Mouse (Mus musculus): ENCODE data around the gene Cdk15. TPM values are rescaled to one million over a fixed set of nuclear protein-coding genes. Genes with fewer than 3 reads are reported as not detected.

The Cdk15 gene
- polyA plus RNA-seq, 1 experiment from 2014 or later: 0.84 TPM

GRCm38 (mm10) chr1:59360834-59361233 is 104.1 kb downstream of the Cdk15 start:
- no peak for DNase-seq (ENCODE audit: low spot score)
- Histone ChIP-seq H3K4me2 (ENCODE audit: low read length) (no peak overlapping the region), H3K36me3 (ENCODE audit: insufficient read depth, low read length) (no peaks in the 10 kb centered on the region), H3K4me3 (replicated peaks; ENCODE audit: low read depth, low read length) (no peak overlapping the region), H3K27ac (no peak overlapping the region), H3K9ac (ENCODE audit: low read depth, low read length) (no peak overlapping the region), H3K9me3 (replicated peaks; ENCODE audit: low read length) (no peaks in the 10 kb centered on the region), H3K27me3 (ENCODE audit: insufficient read depth, low read length) (no peaks in the 10 kb centered on the region), H3K4me1 (replicated peaks; ENCODE audit: insufficient read depth, low read length) (no peaks in the 10 kb centered on the region)
- no peak for ATAC-seq (replicated peaks; ENCODE audit: low FRiP score, low read depth)
- WGBS: 87% methylated on average over 3 of the region's 3 CpGs
- no peak for TF ChIP-seq CTCF (IDR thresholded peaks at IDR 0.05; ENCODE audit: low read depth)

- Histone ChIP-seq H3K4me2 (ENCODE audit: low read length) (no peak overlapping the region), H3K27me3 (ENCODE audit: insufficient read depth, low read length) (no peaks in the 10 kb centered on the region), H3K36me3 (ENCODE audit: insufficient read depth, low read length) (no peaks in the 10 kb centered on the region), H3K9ac (ENCODE audit: low read depth, low read length) (no peak overlapping the region), H3K9me3 (replicated peaks; ENCODE audit: low read length) (no peaks in the 10 kb centered on the region), H3K4me1 (replicated peaks; ENCODE audit: insufficient read depth, low read length) (no peaks in the 10 kb centered on the region), H3K4me3 (replicated peaks; ENCODE audit: low read depth, low read length) (no peak overlapping the region), H3K27ac (no peak overlapping the region)
- TF ChIP-seq CTCF (IDR thresholded peaks at IDR 0.05; ENCODE audit: low read depth): no peak
- WGBS: 64% methylated on average over 4 of the region's 4 CpGs
- DNase-seq (ENCODE audit: low spot score): no peak
- no peak for ATAC-seq (replicated peaks; ENCODE audit: low FRiP score, low read depth)
Measured at GRCm38 (mm10) chr1:59361460-59361859, 104.8 kb downstream of the Cdk15 start.

- 75% methylated on average over 4 of the region's 4 CpGs for WGBS
- Histone ChIP-seq H3K4me1 (replicated peaks; ENCODE audit: insufficient read depth, low read length) (no peaks in the 10 kb centered on the region), H3K27ac (no peak overlapping the region), H3K4me3 (replicated peaks; ENCODE audit: low read depth, low read length) (no peak overlapping the region), H3K9ac (ENCODE audit: low read depth, low read length) (no peak overlapping the region), H3K4me2 (ENCODE audit: low read length) (no peak overlapping the region), H3K27me3 (ENCODE audit: insufficient read depth, low read length) (no peaks in the 10 kb centered on the region), H3K36me3 (ENCODE audit: insufficient read depth, low read length) (no peaks in the 10 kb centered on the region), H3K9me3 (replicated peaks; ENCODE audit: low read length) (no peaks in the 10 kb centered on the region)
- TF ChIP-seq CTCF (IDR thresholded peaks at IDR 0.05; ENCODE audit: low read depth): no peak
- ATAC-seq (replicated peaks; ENCODE audit: low FRiP score, low read depth) (no peak), DNase-seq (ENCODE audit: low spot score) (no peak)
Measured at GRCm38 (mm10) chr1:59361966-59362365, 105.3 kb downstream of the Cdk15 start.

DNA sequence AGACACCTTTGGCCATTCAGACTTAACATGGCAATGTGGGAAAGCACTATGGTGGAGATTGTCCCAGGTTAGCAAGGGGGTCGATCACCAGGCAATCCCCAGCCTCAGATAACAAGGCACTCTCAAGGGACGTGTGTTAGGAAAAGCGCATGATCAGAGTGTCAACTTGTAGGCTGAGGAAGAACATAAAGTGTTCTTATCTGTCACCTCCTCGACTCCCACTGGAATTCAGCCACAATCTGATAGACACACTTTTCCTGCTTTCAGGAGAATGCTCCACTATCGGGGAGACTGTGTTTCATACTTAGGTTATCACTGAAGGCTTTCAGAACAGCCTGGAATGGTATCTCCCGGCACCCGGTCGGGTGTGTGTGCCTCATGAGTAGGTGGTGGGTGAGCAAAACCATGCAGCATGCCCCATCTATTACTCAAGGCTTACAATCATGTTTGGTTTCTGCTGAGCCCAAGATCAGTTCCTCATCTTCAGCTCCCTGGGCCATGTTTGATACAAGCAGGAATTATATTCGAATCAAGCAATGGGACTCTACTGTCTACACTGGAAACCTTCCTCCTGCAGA is 107.8 kb downstream of the Cdk15 start:
- no peak for DNase-seq (ENCODE audit: low spot score)
- H3K27ac ChIP-seq: no peak overlapping the region
- H3K9ac ChIP-seq (ENCODE audit: low read depth, low read length): no peak overlapping the region
- no peaks in the 10 kb centered on the region for H3K36me3 ChIP-seq (ENCODE audit: insufficient read depth, low read length)
- H3K27me3 ChIP-seq (ENCODE audit: insufficient read depth, low read length): no peaks in the 10 kb centered on the region
- no peak overlapping the region for H3K4me3 ChIP-seq (replicated peaks; ENCODE audit: low read depth, low read length)
- H3K9me3 ChIP-seq (replicated peaks; ENCODE audit: low read length): no peaks in the 10 kb centered on the region
- ATAC-seq (replicated peaks; ENCODE audit: low FRiP score, low read depth): no peak
- WGBS: 70% methylated on average over 9 of the region's 9 CpGs
- H3K4me2 ChIP-seq (ENCODE audit: low read length): no peak overlapping the region
- no peak for TF ChIP-seq CTCF (IDR thresholded peaks at IDR 0.05; ENCODE audit: low read depth)
- peaks cover 8% of the 10 kb centered on the region; the same call in 1 of the 2 replicates for H3K4me1 ChIP-seq (replicated peaks; ENCODE audit: insufficient read depth, low read length)

DNA sequence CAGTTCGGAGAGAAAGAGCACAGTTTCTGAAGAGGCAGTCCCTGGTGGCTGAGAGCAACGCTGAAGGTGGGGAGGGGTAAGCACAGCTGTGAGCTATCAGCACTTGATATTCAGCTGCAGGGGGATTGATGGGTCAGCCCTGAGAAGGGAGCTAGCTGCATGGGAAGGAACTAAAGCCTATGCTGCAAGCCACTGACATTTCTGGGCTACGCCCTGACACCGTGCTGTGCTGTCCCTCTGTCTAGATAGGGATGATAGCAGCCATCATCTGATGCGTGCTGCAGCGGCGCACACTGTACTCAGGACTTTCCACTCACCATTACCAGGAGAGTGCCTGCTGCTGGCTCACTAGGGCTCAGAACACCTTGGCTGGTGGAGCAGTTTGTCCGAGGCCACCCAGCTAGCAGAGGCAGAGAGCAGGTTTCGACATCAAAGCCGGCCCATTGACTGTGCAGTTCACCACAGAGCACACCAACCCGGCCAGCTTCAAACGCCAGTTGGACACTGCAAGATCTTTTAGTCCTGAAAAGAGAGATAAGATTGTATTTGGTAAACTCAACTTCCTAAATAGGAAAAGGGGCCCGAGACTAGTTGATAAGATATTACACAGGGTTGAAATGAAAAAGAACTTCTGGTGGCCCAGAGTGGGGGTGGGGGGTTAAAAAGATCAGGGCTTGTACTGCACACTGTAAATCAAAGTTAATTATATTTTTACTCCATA is 111.4 kb downstream of the Cdk15 start:
- no peaks in the 10 kb centered on the region for H3K36me3 ChIP-seq (ENCODE audit: insufficient read depth, low read length)
- H3K9me3 ChIP-seq (replicated peaks; ENCODE audit: low read length): no peaks in the 10 kb centered on the region
- DNase-seq (ENCODE audit: low spot score) (peak; percentile 64), ATAC-seq (replicated peaks; ENCODE audit: low FRiP score, low read depth) (peak; percentile 52; the same call in 1 of the 2 replicates)
- H3K4me1 ChIP-seq (replicated peaks; ENCODE audit: insufficient read depth, low read length): peaks cover 8% of the 10 kb centered on the region; the same call in 1 of the 2 replicates
- H3K27ac ChIP-seq: peak overlapping the region; percentile 34; the same call in 1 of the 2 replicates
- WGBS: 11% methylated on average over 13 of the region's 13 CpGs
- H3K4me2 ChIP-seq (ENCODE audit: low read length): peak overlapping the region; percentile 24; the same call in 1 of the 2 replicates
- no peaks in the 10 kb centered on the region for H3K27me3 ChIP-seq (ENCODE audit: insufficient read depth, low read length)
- no peak for TF ChIP-seq CTCF (IDR thresholded peaks at IDR 0.05; ENCODE audit: low read depth)
- H3K9ac ChIP-seq (ENCODE audit: low read depth, low read length): no peak overlapping the region
- H3K4me3 ChIP-seq (replicated peaks; ENCODE audit: low read depth, low read length): no peak overlapping the region

DNA sequence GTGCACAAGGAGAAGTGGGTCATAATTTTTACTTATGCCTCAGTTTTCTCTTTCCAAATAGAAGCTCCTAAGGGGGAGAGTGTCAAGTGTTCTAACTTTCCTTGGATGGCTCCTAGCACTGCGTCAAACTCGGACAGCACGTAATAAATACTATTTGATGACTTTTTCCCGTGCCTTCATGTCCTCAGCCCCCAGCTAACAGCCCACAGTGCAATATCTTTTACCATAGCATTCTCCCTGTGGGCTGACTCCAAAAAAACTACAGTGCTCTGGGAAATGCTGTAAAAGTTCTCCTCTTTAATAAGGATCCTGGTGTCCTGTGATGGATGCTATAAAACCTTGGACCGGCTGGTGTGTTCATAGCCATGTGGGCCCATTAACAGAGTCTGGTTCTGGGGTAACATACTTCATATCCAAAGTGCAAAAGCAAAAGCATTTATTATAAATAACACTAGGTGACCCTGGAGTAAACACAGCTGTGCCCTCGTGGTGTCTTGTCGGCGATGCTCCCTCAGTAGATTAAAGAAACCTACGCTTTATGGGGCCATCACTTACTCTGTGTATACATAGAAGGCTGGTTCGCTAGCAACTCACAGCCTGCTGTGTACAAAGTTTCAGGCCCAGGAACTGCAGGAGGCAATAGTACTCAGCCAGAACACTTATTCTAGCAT is 112.1 kb downstream of the Cdk15 start:
- no peak overlapping the region for H3K4me2 ChIP-seq (ENCODE audit: low read length)
- ATAC-seq (replicated peaks; ENCODE audit: low FRiP score, low read depth): no peak; the same call in 1 of the 2 replicates

More for the DNA sequence above, 112.1 kb downstream of the Cdk15 start:
- Histone ChIP-seq H3K27me3 (ENCODE audit: insufficient read depth, low read length) (no peaks in the 10 kb centered on the region), H3K9ac (ENCODE audit: low read depth, low read length) (no peak overlapping the region), H3K4me3 (replicated peaks; ENCODE audit: low read depth, low read length) (no peak overlapping the region), H3K9me3 (replicated peaks; ENCODE audit: low read length) (no peaks in the 10 kb centered on the region), H3K4me1 (replicated peaks; ENCODE audit: insufficient read depth, low read length) (peaks cover 8% of the 10 kb centered on the region; the same call in 1 of the 2 replicates), H3K36me3 (ENCODE audit: insufficient read depth, low read length) (no peaks in the 10 kb centered on the region), H3K27ac (peak overlapping the region; percentile 42; the same call in 1 of the 2 replicates)
- TF ChIP-seq CTCF (IDR thresholded peaks at IDR 0.05; ENCODE audit: low read depth): no peak
- DNase-seq (ENCODE audit: low spot score): peak; percentile 73
- 27% methylated on average over 10 of the region's 10 CpGs for WGBS
